Mouse (Mus musculus) forebrain, embryonic 11.5 days (tissue): ENCODE measurements around the gene Dcun1d2. TPM values are rescaled to one million over a fixed set of nuclear protein-coding genes. Genes with fewer than 3 reads are reported as not detected.

Source experiments
- ATAC-seq: fragments of 200-750 bp; cut with Nextera tagmentation; replicated peaks from 2 replicates; pipeline ENCODE4 v1.8.0; 2017; ENCODE audit warnings: moderate TSS enrichment; ENCODE audit not compliant: low FRiP score
- DNase-seq: peaks from one replicate; pipeline ENCODE4 v3.0.0-alpha.2; 2017; ENCODE audit warnings: low spot score
- H3K27ac ChIP-seq: fragments of 300-500 bp; sonication (generic); 2 replicates; pipeline ENCODE4 v1.5.1; 2014; ENCODE audit warnings: low read depth, low read length
- H3K27me3 ChIP-seq: fragments of 300-500 bp; sonication (generic); 2 replicates; pipeline ENCODE4 v1.6.1; 2014; ENCODE audit warnings: mild to moderate bottlenecking, low read length, mixed read lengths; ENCODE audit not compliant: control insufficient read depth, insufficient read depth
- H3K36me3 ChIP-seq: fragments of 300-500 bp; sonication (generic); 2 replicates; pipeline ENCODE4 v1.6.1; 2014; ENCODE audit warnings: mild to moderate bottlenecking, low read length, moderate library complexity, mixed read lengths; ENCODE audit not compliant: control insufficient read depth, insufficient read depth
- H3K4me1 ChIP-seq: fragments of 300-500 bp; sonication (generic); replicated peaks from 2 replicates; pipeline ENCODE4 v1.6.1; 2014; ENCODE audit warnings: low read length, mixed read lengths; ENCODE audit not compliant: control insufficient read depth, insufficient read depth
- H3K4me2 ChIP-seq: fragments of 300-500 bp; sonication (generic); 2 replicates; pipeline ENCODE4 v1.6.1; 2014; ENCODE audit warnings: low read depth, mild to moderate bottlenecking, low read length, moderate library complexity, mixed read lengths; ENCODE audit not compliant: severe bottlenecking
- H3K4me3 ChIP-seq: fragments of 300-500 bp; sonication (generic); 2 replicates; pipeline ENCODE4 v1.5.1; 2014; ENCODE audit warnings: low read depth, low read length
- H3K9ac ChIP-seq: fragments of 300-500 bp; sonication (generic); 2 replicates; pipeline ENCODE4 v1.6.1; 2014; ENCODE audit warnings: low read length
- H3K9me3 ChIP-seq: fragments of 300-500 bp; sonication (generic); 2 replicates; pipeline ENCODE4 v1.6.1; 2016; ENCODE audit warnings: low read length, mixed read lengths; ENCODE audit not compliant: control insufficient read depth
- WGBS: fragments of 180-500 bp; shearing (Covaris S2); extraction: QIAGEN DNeasy Blood & Tissue Kit; methylation state at CpG from one replicate; pipeline ENCODE4 v1.1.7; 2014; 5-methylcytosine and 5-hydroxymethylcytosine counted together
- polyA plus RNA-seq: library from polyadenylated mRNA; unstranded; fragments of >200 nt; fragmentation: Nextera tagmentation; extraction: Ambion mirVana; gene quantifications from 2 replicates; pipeline ENCODE4 v1.2.1, GENCODE M21; 2014

Dcun1d2 gene
- polyA plus RNA-seq, 1 experiment from 2014 or later: 33.8 TPM

- H3K27ac ChIP-seq: peak overlapping the region; percentile 85
- H3K27me3 ChIP-seq: no peaks in the 10 kb centered on the region
- peak; percentile 80; the same call in 1 of the 2 replicates for ATAC-seq
- H3K4me1 ChIP-seq: peaks cover 5% of the 10 kb centered on the region; the same call in 1 of the 2 replicates
- no peaks in the 10 kb centered on the region; the same call in 1 of the 2 replicates for H3K36me3 ChIP-seq
- WGBS: under 1% methylated on average over 33 of the region's 34 CpGs
- peak; percentile 90 for DNase-seq
- H3K9ac ChIP-seq: peak overlapping the region; percentile 81
- peak overlapping the region; percentile 90 for H3K4me2 ChIP-seq
- H3K4me3 ChIP-seq: peak overlapping the region; percentile 61
- H3K9me3 ChIP-seq: no peaks in the 10 kb centered on the region; the same call in 1 of the 2 replicates
Observed at GRCm38 (mm10) chr8:13287304-13287691, 633 bp downstream of the Dcun1d2 start.

- H3K27me3 ChIP-seq: no peaks in the 10 kb centered on the region
- DNase-seq (peak; percentile 44), ATAC-seq (no peak)
- no peaks in the 10 kb centered on the region for H3K36me3 ChIP-seq
- H3K4me2 ChIP-seq: no peak overlapping the region
- WGBS: 83% methylated on average over 1 of the region's 1 CpGs
- H3K9ac ChIP-seq: no peak overlapping the region
- no peak overlapping the region for H3K27ac ChIP-seq
- no peak overlapping the region for H3K4me3 ChIP-seq
- H3K4me1 ChIP-seq: no peaks in the 10 kb centered on the region
- H3K9me3 ChIP-seq: no peaks in the 10 kb centered on the region; the same call in 1 of the 2 replicates
Observed at GRCm38 (mm10) chr8:13283200-13283599, 4.7 kb downstream of the Dcun1d2 start.

DNA sequence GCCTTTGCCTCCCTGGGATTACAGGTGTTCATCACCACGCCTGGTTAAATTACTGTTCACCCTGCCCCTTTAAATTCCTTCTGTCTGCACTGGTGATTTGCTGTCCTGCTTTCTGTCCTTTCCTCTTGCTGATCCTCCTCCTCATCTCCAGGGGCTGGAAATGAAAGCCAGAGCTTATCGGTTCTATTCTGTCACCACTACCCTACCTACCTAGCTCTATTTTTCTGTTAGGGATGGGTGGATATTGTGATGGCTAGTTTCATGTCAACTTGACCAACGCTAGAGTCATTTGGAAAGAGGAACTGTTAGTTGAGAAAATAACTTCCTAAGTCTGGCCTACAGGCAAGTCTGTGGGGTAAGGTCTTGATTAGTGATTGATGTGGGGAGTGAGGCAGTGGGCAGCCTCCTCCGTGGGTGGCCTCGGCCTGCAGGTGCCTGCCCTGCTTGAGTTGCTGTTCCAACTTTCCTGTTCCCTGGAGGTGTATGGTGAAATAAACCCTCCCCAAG, 10.9 kb downstream of the Dcun1d2 start:
- H3K27me3 ChIP-seq: no peaks in the 10 kb centered on the region
- no peak overlapping the region for H3K9ac ChIP-seq
- H3K36me3 ChIP-seq: no peaks in the 10 kb centered on the region
- H3K9me3 ChIP-seq: no peaks in the 10 kb centered on the region; the same call in 1 of the 2 replicates
- no peak overlapping the region for H3K27ac ChIP-seq
- H3K4me2 ChIP-seq: no peak overlapping the region
- H3K4me1 ChIP-seq: no peaks in the 10 kb centered on the region
- H3K4me3 ChIP-seq: no peak overlapping the region
- 91% methylated on average over 5 of the region's 5 CpGs for WGBS
- DNase-seq: peak; percentile 30
- ATAC-seq: no peak

- Histone ChIP-seq H3K27ac (no peak overlapping the region), H3K4me2 (no peak overlapping the region), H3K36me3 (no peaks in the 10 kb centered on the region; the same call in 1 of the 2 replicates), H3K4me3 (no peak overlapping the region), H3K9ac (no peak overlapping the region), H3K27me3 (no peaks in the 10 kb centered on the region), H3K4me1 (no peaks in the 10 kb centered on the region), H3K9me3 (no peaks in the 10 kb centered on the region; the same call in 1 of the 2 replicates)
- no peak for DNase-seq
- no peak for ATAC-seq
- WGBS: 89% methylated on average over 5 of the region's 5 CpGs
Observed at GRCm38 (mm10) chr8:13272834-13273233, 15.1 kb downstream of the Dcun1d2 start.

GRCm38 (mm10) chr8:13267566-13267965, 20.4 kb downstream of the Dcun1d2 start:
- Histone ChIP-seq H3K27ac (no peak overlapping the region), H3K9ac (no peak overlapping the region), H3K9me3 (no peaks in the 10 kb centered on the region), H3K4me1 (no peaks in the 10 kb centered on the region), H3K4me3 (no peak overlapping the region), H3K4me2 (no peak overlapping the region), H3K27me3 (no peaks in the 10 kb centered on the region), H3K36me3 (no peaks in the 10 kb centered on the region; the same call in 1 of the 2 replicates)
- DNase-seq: no peak
- no peak for ATAC-seq
- 90% methylated on average over 2 of the region's 2 CpGs for WGBS

DNA sequence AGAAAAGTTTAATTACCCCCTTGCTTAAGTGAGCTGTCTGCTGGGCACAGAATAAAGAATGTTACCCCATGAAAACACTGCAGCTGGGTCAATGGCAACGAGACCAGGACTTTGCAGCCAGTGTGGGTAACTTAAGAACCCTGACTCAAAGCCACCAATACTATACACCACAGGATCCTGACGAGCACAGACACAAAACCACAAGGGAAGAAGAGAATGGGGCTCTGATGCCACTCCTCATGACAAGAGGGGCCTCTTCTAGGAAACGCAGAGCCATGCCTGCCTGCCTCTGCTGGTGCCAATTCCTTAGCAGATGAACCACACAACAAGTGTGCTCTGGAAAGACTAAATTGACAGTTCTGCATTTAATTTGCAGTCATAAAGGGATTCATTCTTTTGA, 24.6 kb downstream of the Dcun1d2 start:
- H3K4me1 ChIP-seq: no peaks in the 10 kb centered on the region
- no peak for ATAC-seq
- 71% methylated on average over 3 of the region's 3 CpGs for WGBS

GRCm38 (mm10) chr8:13254019-13254418, 33.9 kb downstream of the Dcun1d2 start, which contains the start of gene Adprhl1:
TSS of gene Adprhl1 (minus strand) at chr8:13254162.
- H3K27me3 ChIP-seq: no peaks in the 10 kb centered on the region
- H3K9me3 ChIP-seq: no peaks in the 10 kb centered on the region
- H3K4me2 ChIP-seq: no peak within 1 kb of the TSS
- no peak within 1 kb of the TSS for H3K27ac ChIP-seq
- ATAC-seq (peak; percentile 44; the same call in 1 of the 2 replicates), DNase-seq (peak; percentile 78)
- WGBS: 41% methylated on average over 8 of the region's 8 CpGs
- H3K36me3 ChIP-seq: no peaks in the 10 kb centered on the region
- no peak within 1 kb of the TSS for H3K9ac ChIP-seq
- H3K4me3 ChIP-seq: no peak within 1 kb of the TSS
- no peaks in the 10 kb centered on the region for H3K4me1 ChIP-seq

More for the DNA sequence above, 24.6 kb downstream of the Dcun1d2 start:
- no peak for DNase-seq
- no peaks in the 10 kb centered on the region for H3K27me3 ChIP-seq
- H3K4me2 ChIP-seq: no peak overlapping the region
- no peak overlapping the region for H3K9ac ChIP-seq
- no peaks in the 10 kb centered on the region for H3K9me3 ChIP-seq
- no peak overlapping the region for H3K27ac ChIP-seq
- H3K4me3 ChIP-seq: no peak overlapping the region
- no peaks in the 10 kb centered on the region for H3K36me3 ChIP-seq

DNA sequence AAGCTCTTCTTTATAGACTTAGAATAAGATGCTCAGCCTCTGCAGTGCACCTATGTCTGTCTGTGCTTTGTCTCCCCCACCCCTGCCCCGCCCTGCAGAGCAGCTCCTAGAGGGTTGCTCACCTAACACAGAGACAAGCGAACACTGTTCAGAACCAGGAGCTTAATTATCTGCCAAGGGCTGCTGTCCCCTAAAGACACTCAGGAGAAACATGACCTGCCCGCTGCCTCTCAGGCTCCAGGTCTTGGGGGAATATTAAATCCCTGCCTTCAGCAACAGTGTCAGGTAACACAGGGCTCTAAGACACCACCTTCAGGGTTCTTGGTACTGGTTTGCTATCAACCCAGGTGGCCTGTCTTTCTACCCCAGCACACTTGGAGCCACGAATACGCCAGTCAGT, 34.5 kb downstream of the Dcun1d2 start:
- DNase-seq: no peak
- Histone ChIP-seq H3K9me3 (no peaks in the 10 kb centered on the region), H3K36me3 (no peaks in the 10 kb centered on the region), H3K4me2 (no peak overlapping the region), H3K27me3 (no peaks in the 10 kb centered on the region), H3K4me3 (no peak overlapping the region), H3K27ac (no peak overlapping the region), H3K4me1 (no peaks in the 10 kb centered on the region), H3K9ac (no peak overlapping the region)
- WGBS: 80% methylated on average over 5 of the region's 5 CpGs
- ATAC-seq: no peak

DNA sequence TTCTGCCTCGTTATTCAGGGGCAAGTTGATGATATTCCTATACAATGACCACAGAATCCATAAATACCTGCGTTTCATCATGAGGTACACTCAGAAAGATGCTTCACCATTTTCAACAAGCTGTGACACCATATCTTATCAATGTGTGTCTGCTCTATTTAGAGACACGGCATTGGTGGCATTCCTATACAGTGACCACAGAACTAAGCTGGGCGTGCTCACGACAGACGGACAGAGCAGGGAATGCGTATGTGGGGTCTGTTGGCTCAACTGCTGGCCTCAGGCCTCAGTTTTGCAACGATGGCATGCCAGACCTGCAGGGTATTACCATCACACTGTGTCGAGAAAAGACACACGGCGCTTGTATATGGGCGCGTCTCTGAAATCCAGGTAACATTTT, 35.1 kb downstream of the Dcun1d2 start:
- no peaks in the 10 kb centered on the region for H3K9me3 ChIP-seq
- no peak overlapping the region for H3K9ac ChIP-seq
- no peak for ATAC-seq
- DNase-seq: no peak
- no peak overlapping the region for H3K4me2 ChIP-seq
- 93% methylated on average over 13 of the region's 13 CpGs for WGBS
- no peaks in the 10 kb centered on the region for H3K4me1 ChIP-seq
- no peaks in the 10 kb centered on the region for H3K36me3 ChIP-seq
- no peaks in the 10 kb centered on the region for H3K27me3 ChIP-seq
- H3K4me3 ChIP-seq: no peak overlapping the region
- no peak overlapping the region for H3K27ac ChIP-seq
